ENCODE assay signal across 8 mouse cellular contexts in the genomic region with DNA sequence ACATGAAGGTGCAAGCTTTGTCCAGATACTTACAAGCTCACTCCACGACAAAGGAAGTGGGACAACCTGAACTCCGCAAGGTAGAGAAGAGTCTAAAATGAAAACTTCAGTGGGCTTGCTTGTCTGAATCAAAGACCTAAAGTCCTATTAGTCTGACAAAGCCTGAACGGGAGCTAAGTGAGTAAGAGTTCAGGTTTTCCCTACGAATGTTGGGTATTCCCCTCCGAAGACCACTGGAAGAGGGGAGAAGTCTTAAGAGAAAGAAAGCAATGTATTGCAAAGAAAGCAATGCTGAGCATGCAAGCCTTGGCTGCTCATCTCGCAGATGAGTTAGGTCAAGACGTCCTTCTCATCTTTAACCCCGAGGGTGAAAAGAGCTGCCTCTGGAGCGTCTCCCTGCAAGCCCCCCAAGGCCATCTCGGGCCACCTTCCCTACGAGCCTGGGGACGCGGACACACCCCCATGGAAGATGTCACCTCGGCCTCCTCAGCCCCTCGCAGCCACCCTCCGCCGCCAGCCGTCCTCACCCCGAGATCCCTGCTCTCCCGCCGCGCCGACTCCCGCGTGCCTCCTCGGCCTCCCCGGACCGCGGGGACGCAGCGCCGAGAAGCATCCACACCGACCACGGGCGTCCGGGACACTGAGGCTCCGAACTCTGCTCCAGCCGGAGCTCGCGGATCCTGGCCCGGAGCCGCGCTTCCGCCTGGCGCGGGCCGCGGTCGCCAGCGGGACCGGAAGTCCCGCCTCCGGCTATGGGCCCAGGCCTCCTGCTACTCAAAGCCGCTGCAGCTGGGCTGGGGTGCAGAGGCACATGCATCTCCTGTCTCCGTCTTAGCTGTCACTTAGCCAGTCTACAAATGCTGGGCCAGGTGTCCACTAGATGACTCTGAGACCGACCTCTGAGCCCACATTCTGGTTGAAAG. TPM values are rescaled to one million over a fixed set of nuclear protein-coding genes. Genes with fewer than 3 reads are reported as not detected.
A peak's percentile ranks its signal among the peaks of the same experiment; 100 is the strongest.
DNase-seq lines count a peak whose midpoint lies in the region; ATAC-seq lines count a peak whose summit lies in the region.

A gene (minus strand): TSS at position 727 of the 923 bp plus-strand sequence.

- peak; percentile 92 for ATAC-seq in hindbrain, embryonic 11.5 days (ENCODE audit: low FRiP score)

- H3K9ac ChIP-seq in hindbrain, embryonic 11.5 days (ENCODE audit: low read depth, low read length), result peak within 1 kb of the TSS; percentile 97

- H3K4me2 ChIP-seq in hindbrain, embryonic 11.5 days (replicated peaks; ENCODE audit: low read depth, low read length), result peak within 1 kb of the TSS; percentile 64

- 4% methylated on average over 55 of the region's 56 CpGs for WGBS in hindbrain, embryonic 11.5 days

- no peaks in the 10 kb centered on the region for H3K27me3 ChIP-seq in hindbrain, embryonic 11.5 days (ENCODE audit: control insufficient read depth, insufficient read depth, low read length)

- no peaks in the 10 kb centered on the region for H3K36me3 ChIP-seq in hindbrain, embryonic 11.5 days (ENCODE audit: control insufficient read depth, insufficient read depth, low read length)

- peaks cover 4% of the 10 kb centered on the region; the same call in 1 of the 2 replicates for H3K4me1 ChIP-seq in hindbrain, embryonic 11.5 days (replicated peaks; ENCODE audit: control insufficient read depth, insufficient read depth, low read length)

- peak within 1 kb of the TSS; percentile 59 for H3K27ac ChIP-seq in hindbrain, embryonic 11.5 days (ENCODE audit: low read depth, low read length)

- no peaks in the 10 kb centered on the region for H3K9me3 ChIP-seq in hindbrain, embryonic 11.5 days (ENCODE audit: control insufficient read depth, low read length)

- H3K4me3 ChIP-seq in hindbrain, embryonic 11.5 days (ENCODE audit: low read depth, low read length), result peak within 1 kb of the TSS; percentile 80

- DNase-seq in Muller cell, postnatal 12 days (ENCODE audit: inconsistent ontology term), result peak; percentile 62
- DNase-seq in cerebellum, adult 9-10 months, result peak; percentile 31
- peak; percentile 29 to 61 for DNase-seq in frontal cortex, postnatal 10 days (ENCODE audit: low spot score in 2 of 2)
- DNase-seq in hindbrain, embryonic 11.5 days (ENCODE audit: low spot score), result peak; percentile 90
- peak; percentile 21 to 51 for DNase-seq in layer of hippocampus, postnatal 25 days (ENCODE audit: extremely low spot score in 1 of 2, low spot score in 1 of 2)
- peak; percentile 65 for DNase-seq in lung, postnatal 25 days (ENCODE audit: low spot score)
- peak; percentile 34 for DNase-seq in retina, adult 2 months (ENCODE audit: low read depth, low spot score)
- peak; percentile 80 to 87 for DNase-seq in thymus, postnatal 36 days

RNA-seq across cellular contexts. Expression of the gene that starts here (rescaled TPM):
- 11.2 and 12.7 TPM in 2 replicates for polyA plus RNA-seq in hindbrain, embryonic 11.5 days (2014; fragmentation: Nextera tagmentation; extraction: Ambion mirVana)
- total RNA-seq in layer of hippocampus, postnatal 25 days (2021), result 1 to 10 TPM; 3.7 to 5.0 TPM

Comparison
In these comparisons a context has a peak if more than half of its experiments do, and no peak if none do; other contexts are left out.
1. Peak in every context shown above with its lines: DNase-seq, ATAC-seq, H3K4me3 ChIP-seq and H3K27ac ChIP-seq.
2. DNase-seq: peak in every context shown above with its lines; median percentile 90 in hindbrain, embryonic 11.5 days; 84 in thymus, postnatal 36 days; 65 in lung, postnatal 25 days; 62 in Muller cell, postnatal 12 days; 45 in frontal cortex, postnatal 10 days; 36 in layer of hippocampus, postnatal 25 days; 34 in retina, adult 2 months; 31 in cerebellum, adult 9-10 months.